Comparison of ENCODE assay signal across 8 mouse cellular contexts in the genomic region with DNA sequence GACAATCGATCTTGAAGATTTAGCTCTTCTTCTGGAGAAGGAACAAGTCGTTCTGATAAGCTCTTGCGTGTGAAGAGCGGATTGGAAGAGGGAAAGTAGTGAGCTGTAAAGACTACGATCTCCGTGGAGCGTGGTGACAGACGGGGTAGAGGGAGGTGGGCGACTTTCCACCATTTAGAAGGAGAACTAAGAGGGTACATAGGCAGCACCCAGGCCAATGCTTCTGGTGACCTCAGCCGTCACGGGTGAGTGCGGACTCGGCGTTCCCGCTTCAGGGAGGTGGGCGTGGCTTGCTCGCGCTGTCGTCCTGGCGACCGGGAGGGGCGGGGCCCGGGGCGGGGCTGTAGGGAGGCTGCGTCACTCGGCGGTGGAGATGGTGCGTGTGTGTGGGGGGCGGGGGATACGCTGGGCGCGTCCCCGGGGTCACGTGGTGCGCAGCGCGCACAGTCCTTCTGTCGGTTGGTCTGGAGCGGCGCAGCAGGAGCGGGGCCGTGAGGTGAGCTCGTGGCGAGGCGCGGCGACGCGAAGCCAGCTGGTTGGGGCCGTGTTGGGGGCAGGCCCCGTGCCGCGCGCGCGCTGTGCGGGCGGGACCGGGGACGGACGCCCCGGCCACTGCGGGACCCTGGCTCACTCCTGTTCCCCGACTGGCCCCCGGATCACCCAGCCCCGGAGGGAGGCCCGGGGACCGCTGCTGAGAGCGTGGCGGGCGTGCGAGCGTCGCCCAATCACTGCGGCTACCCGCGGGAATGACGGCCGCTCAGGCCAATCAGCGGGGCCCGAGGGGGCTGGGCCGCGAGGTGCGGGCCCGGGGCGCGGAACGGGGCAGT. TPM values are rescaled to one million over a fixed set of nuclear protein-coding genes. Genes with fewer than 3 reads are reported as not detected.
DNase-seq lines count a peak whose midpoint lies in the region; ATAC-seq and TF ChIP-seq lines count a peak whose summit lies in the region.

Gene Phf20, plus strand, starts transcription at position 165 of the 827 bp plus-strand sequence.

- peak within 1 kb of the TSS; percentile 97 for H3K4me2 ChIP-seq in CH12.LX (ENCODE audit: insufficient read depth, low read depth, poor library complexity, severe bottlenecking)
- peak within 1 kb of the TSS; percentile 74 for H3K4me2 ChIP-seq in forebrain, embryonic 12.5 days
- peak within 1 kb of the TSS; percentile 97 for H3K4me2 ChIP-seq in heart, postnatal 0 days (ENCODE audit: low read depth, low read length)
- H3K4me2 ChIP-seq in liver, postnatal 0 days (ENCODE audit: low read depth, low read length), result peak within 1 kb of the TSS; percentile 96
- H3K4me2 ChIP-seq in neural tube, embryonic 14.5 days (ENCODE audit: low read depth, low read length), result peak within 1 kb of the TSS; percentile 73

- WGBS in forebrain, embryonic 12.5 days, result under 1% methylated on average over 84 of the region's 88 CpGs
- WGBS in heart, postnatal 0 days, result under 1% methylated on average over 70 of the region's 88 CpGs
- WGBS in liver, postnatal 0 days (ENCODE audit: insufficient replicate concordance), result under 1% methylated on average over 69 of the region's 88 CpGs
- WGBS in neural tube, embryonic 14.5 days, result under 1% methylated on average over 71 of the region's 88 CpGs

- in situ Hi-C loops in CH12.LX (cut with MboI; ENCODE audit: low pct_ligation_motif_present, low pct_unique_long_range_greater_than_20kb, low sequenced_read_pairs), result no loop called here

- TF ChIP-seq RAD21 in CH12.LX (IDR thresholded peaks at IDR 0.05; ENCODE audit: low read depth, low read length), result no peak

- H3K27ac ChIP-seq in CH12.LX (ENCODE audit: insufficient read depth, low read depth), result peak within 1 kb of the TSS; percentile 84
- H3K27ac ChIP-seq in forebrain, embryonic 12.5 days, result peak within 1 kb of the TSS; percentile 97
- peak within 1 kb of the TSS; percentile 96 for H3K27ac ChIP-seq in heart, postnatal 0 days (ENCODE audit: low read depth)
- peak within 1 kb of the TSS; percentile 98 for H3K27ac ChIP-seq in liver, postnatal 0 days (ENCODE audit: low read depth)
- peak within 1 kb of the TSS; percentile 97 for H3K27ac ChIP-seq in neural tube, embryonic 14.5 days (ENCODE audit: low read depth, low read length)

- TF ChIP-seq EP300 in CH12.LX (IDR thresholded peaks at IDR 0.05; ENCODE audit: low read length), result no peak
- no peak for TF ChIP-seq EP300 in heart, postnatal 0 days (IDR thresholded peaks at IDR 0.05; ENCODE audit: low read depth)
- TF ChIP-seq EP300 in liver, postnatal 0 days (IDR thresholded peaks at IDR 0.05; ENCODE audit: low read depth), result no peak

- peaks cover 0 to 9% of the 10 kb centered on the region in 2 experiments for H3K36me3 ChIP-seq in CH12.LX (replicated peaks in 1 of 2; ENCODE audit: control insufficient read depth in 1 of 2, insufficient read depth in 1 of 2, low read length in 1 of 2)
- H3K36me3 ChIP-seq in forebrain, embryonic 12.5 days (replicated peaks), result peaks cover 10% of the 10 kb centered on the region; the same call in 1 of the 2 replicates
- H3K36me3 ChIP-seq in heart, postnatal 0 days (replicated peaks; ENCODE audit: control insufficient read depth, insufficient read depth, low read length), result no peaks in the 10 kb centered on the region
- no peaks in the 10 kb centered on the region for H3K36me3 ChIP-seq in liver, postnatal 0 days (replicated peaks; ENCODE audit: insufficient read depth, low read length)
- peaks cover 4% of the 10 kb centered on the region; the same call in 1 of the 2 replicates for H3K36me3 ChIP-seq in neural tube, embryonic 14.5 days (ENCODE audit: control insufficient read depth, insufficient read depth, low read length)

- peak within 1 kb of the TSS; percentile 73 to 95 (median 81) for H3K4me3 ChIP-seq in CH12.LX (replicated peaks in 1 of 3; ENCODE audit: low read depth in 2 of 3, low read length in 2 of 3, poor library complexity in 1 of 3)
- peak within 1 kb of the TSS; percentile 77 for H3K4me3 ChIP-seq in forebrain, embryonic 12.5 days (replicated peaks)
- H3K4me3 ChIP-seq in heart, postnatal 0 days (ENCODE audit: low read depth, low read length), result peak within 1 kb of the TSS; percentile 77
- peak within 1 kb of the TSS; percentile 65 for H3K4me3 ChIP-seq in liver, postnatal 0 days (ENCODE audit: low read depth, low read length)
- H3K4me3 ChIP-seq in neural tube, embryonic 14.5 days (ENCODE audit: low read depth, low read length), result peak within 1 kb of the TSS; percentile 76

- no peaks in the 10 kb centered on the region for H3K9me3 ChIP-seq in CH12.LX (replicated peaks; ENCODE audit: low read length)
- no peaks in the 10 kb centered on the region for H3K9me3 ChIP-seq in forebrain, embryonic 12.5 days
- no peaks in the 10 kb centered on the region for H3K9me3 ChIP-seq in heart, postnatal 0 days (replicated peaks; ENCODE audit: control insufficient read depth, low read length)
- no peaks in the 10 kb centered on the region for H3K9me3 ChIP-seq in liver, postnatal 0 days (ENCODE audit: low read length)
- no peaks in the 10 kb centered on the region for H3K9me3 ChIP-seq in neural tube, embryonic 14.5 days (ENCODE audit: control insufficient read depth, low read length)

- DNase-seq in CH12.LX (ENCODE audit: extremely low read depth), result peak; percentile 94
- DNase-seq in c-Kit-positive CD71-positive TER-119-negative erythroid progenitor cells, embryonic 14.5 days (ENCODE audit: low read depth), result peak; percentile 89
- DNase-seq in heart, postnatal 0 days (ENCODE audit: low spot score), result peak; percentile 97
- peak; percentile 99 to 100 for DNase-seq in kidney, postnatal 4 days
- peak; percentile 100 for DNase-seq in liver, postnatal 0 days
- peak; percentile 100 for DNase-seq in testis, postnatal 10 days (ENCODE audit: low spot score)

- no peaks in the 10 kb centered on the region for H3K27me3 ChIP-seq in CH12.LX (replicated peaks)
- no peaks in the 10 kb centered on the region for H3K27me3 ChIP-seq in forebrain, embryonic 12.5 days
- H3K27me3 ChIP-seq in heart, postnatal 0 days (ENCODE audit: control insufficient read depth, insufficient read depth, low read length), result no peaks in the 10 kb centered on the region
- H3K27me3 ChIP-seq in liver, postnatal 0 days (ENCODE audit: insufficient read depth, low read length), result no peaks in the 10 kb centered on the region
- H3K27me3 ChIP-seq in neural tube, embryonic 14.5 days (ENCODE audit: control insufficient read depth, insufficient read depth, low read length), result no peaks in the 10 kb centered on the region

- H3K9ac ChIP-seq in CH12.LX (ENCODE audit: insufficient read depth, low read depth), result peak within 1 kb of the TSS; percentile 92
- H3K9ac ChIP-seq in forebrain, embryonic 12.5 days, result peak within 1 kb of the TSS; percentile 90
- peak within 1 kb of the TSS; percentile 72 for H3K9ac ChIP-seq in heart, postnatal 0 days (replicated peaks; ENCODE audit: low read depth, low read length)
- peak within 1 kb of the TSS; percentile 80 for H3K9ac ChIP-seq in liver, postnatal 0 days (replicated peaks)
- peak within 1 kb of the TSS; percentile 91 for H3K9ac ChIP-seq in neural tube, embryonic 14.5 days (replicated peaks; ENCODE audit: low read depth, low read length)

- dilution Hi-C loops in CH12.LX (cut with MboI; ENCODE audit: extremely low pct_ligation_motif_present, extremely low pct_unique_long_range_greater_than_20kb, low sequenced_read_pairs), result no loop called here

- TF ChIP-seq POLR2A in CH12.LX (IDR thresholded peaks at IDR 0.05; ENCODE audit: low read depth, low read length), result peak; percentile 90

- TF ChIP-seq CTCF in CH12.LX (conservative IDR thresholded peaks at IDR 0.05 in 1 of 2, IDR thresholded peaks at IDR 0.05 in 1 of 2; ENCODE audit: low read depth in 2 of 2, low read length in 2 of 2), result no peak
- no peak for TF ChIP-seq CTCF in heart, postnatal 0 days (IDR thresholded peaks at IDR 0.05; ENCODE audit: low read depth)
- 0 out of 2 replicates have a peak, but pooled peaks have one; percentile 9 for TF ChIP-seq CTCF in liver, postnatal 0 days (IDR thresholded peaks at IDR 0.05; ENCODE audit: low read depth)

- ATAC-seq in forebrain, embryonic 12.5 days (ENCODE audit: low FRiP score), result peak; percentile 99
- ATAC-seq in heart, postnatal 0 days (ENCODE audit: insufficient read depth, low read depth), result peak; percentile 99
- peak; percentile 98 for ATAC-seq in liver, postnatal 0 days
- peak; percentile 98 for ATAC-seq in neural tube, embryonic 14.5 days (ENCODE audit: low read depth)

- peaks cover 7 to 40% of the 10 kb centered on the region in 2 experiments; a peak in 3 of 4 replicates for H3K4me1 ChIP-seq in CH12.LX (ENCODE audit: control insufficient read depth in 1 of 2, insufficient read depth in 2 of 2)
- H3K4me1 ChIP-seq in forebrain, embryonic 12.5 days, result peaks cover 30% of the 10 kb centered on the region
- peaks cover 16% of the 10 kb centered on the region for H3K4me1 ChIP-seq in heart, postnatal 0 days (ENCODE audit: control insufficient read depth, insufficient read depth)
- peaks cover 31% of the 10 kb centered on the region for H3K4me1 ChIP-seq in liver, postnatal 0 days (ENCODE audit: insufficient read depth)
- H3K4me1 ChIP-seq in neural tube, embryonic 14.5 days (ENCODE audit: control insufficient read depth, insufficient read depth, low read length), result peaks cover 15% of the 10 kb centered on the region

- peaks cover 47% of the 10 kb centered on the region for H3K79me2 ChIP-seq in CH12.LX (replicated peaks; ENCODE audit: control insufficient read depth, extremely low read depth, insufficient read depth, poor library complexity, severe bottlenecking)

TF ChIP-seq in CH12.LX, 34 proteins besides CTCF, POLR2A, EP300 and RAD21 (continues in another document):
- TF ChIP-seq MAX (IDR thresholded peaks at IDR 0.05; ENCODE audit: low read length) (peak; percentile 97), ETS1 (conservative IDR thresholded peaks at IDR 0.05; ENCODE audit: low read depth, low read length) (no peak), JUND (conservative IDR thresholded peaks at IDR 0.05; ENCODE audit: low read depth, low read length) (no peak), CHD2 (IDR thresholded peaks at IDR 0.05; ENCODE audit: low read length) (peak; percentile 95), ZKSCAN1 (IDR thresholded peaks at IDR 0.05; ENCODE audit: borderline replicate concordance, low read depth, low read length) (no peak), BHLHE40 (IDR thresholded peaks at IDR 0.05; ENCODE audit: low read depth, low read length) (peak; percentile 81), MYC (IDR thresholded peaks at IDR 0.05; ENCODE audit: low read depth, low read length) (peak; percentile 43; the same call in 1 of the 2 replicates), POLR2AphosphoS2 (IDR thresholded peaks at IDR 0.05; ENCODE audit: low read depth, low read length) (no peak)

RNA-seq across cellular contexts. Expression of gene Phf20, which starts in this region (rescaled TPM):
- total RNA-seq in CH12.LX (2012; rRNA removed), result 15.2 and 17.6 TPM in 2 replicates
- 11.7 and 14.4 TPM in 2 replicates for total RNA-seq in CH12.LX (2014; rRNA removed)
- 13.3 and 18.4 TPM in 2 replicates for polyA plus RNA-seq in CH12.LX (2012; ENCODE audit: insufficient read length, low read depth)
- 105 and 111 TPM in 2 replicates for polyA plus RNA-seq in forebrain, embryonic 12.5 days (2016; fragmentation: Nextera tagmentation; extraction: Ambion mirVana)
- total RNA-seq in heart, postnatal 0 days (2014; rRNA removed; ENCODE audit: low replicate concordance), result 8.3 and 10.6 TPM in 2 replicates
- 29.5 and 30.4 TPM in 2 replicates for polyA plus RNA-seq in heart, postnatal 0 days (2015; fragmentation: Nextera tagmentation; extraction: Ambion mirVana)
- polyA plus RNA-seq in liver, postnatal 0 days (2015; fragmentation: Nextera tagmentation; extraction: Ambion mirVana), result 11.7 and 15.0 TPM in 2 replicates
- polyA plus RNA-seq in neural tube, embryonic 14.5 days (2014; fragmentation: Nextera tagmentation; extraction: Ambion mirVana), result 116 and 119 TPM in 2 replicates

Comparison
In these comparisons a context has a peak if more than half of its experiments do, and no peak if none do; other contexts are left out.
1. Peak in every context shown above with its lines: DNase-seq, ATAC-seq, H3K4me3 ChIP-seq and H3K27ac ChIP-seq.